Mouse (Mus musculus) left cerebral cortex, adult 8-10 months (tissue): ENCODE results near the gene Chadl. TPM values are rescaled to one million over a fixed set of nuclear protein-coding genes. Genes with fewer than 3 reads are reported as not detected.

ENCODE experiments used
- total RNA-seq, 4 experiments: library from RNA; stranded (reverse); gene quantifications; 2 replicates each; pipeline ENCODE4 v1.2.4; 2022

The Chadl gene
- total RNA-seq, 4 experiments from 2014 or later = 9.7 to 14.7 (median 13.1) TPM

Other genes with a start within 250 kb of the Chadl start
- gene Rbx1, start 231.0 kb downstream of the Chadl start, total RNA-seq = 100 to 1,000 TPM; 125 to 142 (median 132) TPM
- gene Ep300, start 111.9 kb downstream of the Chadl start, total RNA-seq = 10 to 100 TPM; 59.1 to 78.3 (median 67.4) TPM
- gene L3mbtl2, start 33.4 kb downstream of the Chadl start, total RNA-seq = 10 to 100 TPM; 39.8 to 45.8 (median 43.9) TPM
- 100 to 1,000 TPM; 147 to 167 (median 158) TPM for gene Zc3h7b, start 47.8 kb upstream of the Chadl start, total RNA-seq
- 100 to 1,000 TPM; 200 to 222 (median 212) TPM for gene Rangap1, start 48.2 kb upstream of the Chadl start, total RNA-seq
- gene Tef, start 105.1 kb upstream of the Chadl start, total RNA-seq = 100 to 1,000 TPM; 255 to 311 (median 291) TPM
- gene Tob2, start 161.5 kb upstream of the Chadl start, total RNA-seq = 10 to 100 TPM; 26.6 to 40.2 (median 33.5) TPM
- 10 to 100 TPM; 38.1 to 43.5 (median 38.2) TPM for gene Phf5a, start 174.6 kb upstream of the Chadl start, total RNA-seq
- 100 to 1,000 TPM; 453 to 537 (median 485) TPM for gene Aco2, start 175.0 kb upstream of the Chadl start, total RNA-seq
- gene Polr3h, start 229.0 kb upstream of the Chadl start, total RNA-seq = 10 to 100 TPM; 52.4 to 56.6 (median 55.3) TPM
- 10 to 100 TPM; 73.0 to 81.8 (median 75.8) TPM for gene Csdc2, start 239.5 kb upstream of the Chadl start, total RNA-seq